16 mouse cellular contexts compared by ENCODE assay signal in genomic region chr11:85697468-85697867, GRCm38 (mm10).
DNase-seq lines count a peak whose midpoint lies in the region; ATAC-seq lines count a peak whose summit lies in the region.
"Had no signal": no experiment of that assay in that cellular context is flagged by ENCODE, and none has a peak within 500 bp of the region (broad histone marks: within the 10 kb centered on the region; RNA-seq: fewer than 3 reads in every experiment).

No protein-coding gene starts in this region.

- H3K27me3 ChIP-seq in intestine, embryonic 14.5 days (replicated peaks; ENCODE audit: control insufficient read depth, insufficient read depth, low read length): no peaks in the 10 kb centered on the region
- no peaks in the 10 kb centered on the region for H3K27me3 ChIP-seq in intestine, embryonic 16.5 days (replicated peaks; ENCODE audit: control insufficient read depth, insufficient read depth, low read length)
- no peaks in the 10 kb centered on the region for H3K27me3 ChIP-seq in lung, embryonic 16.5 days (ENCODE audit: control insufficient read depth, insufficient read depth, low read depth, low read length)
- no peaks in the 10 kb centered on the region for H3K27me3 ChIP-seq in stomach, embryonic 16.5 days (ENCODE audit: control insufficient read depth, insufficient read depth, low read length)
- H3K27me3 ChIP-seq: liver, embryonic 15.5 days had no signal

- no peak overlapping the region for H3K4me2 ChIP-seq in intestine, embryonic 14.5 days (ENCODE audit: low read length)
- no peak overlapping the region for H3K4me2 ChIP-seq in intestine, embryonic 16.5 days (ENCODE audit: low read depth, low read length)
- no peak overlapping the region for H3K4me2 ChIP-seq in lung, embryonic 16.5 days (ENCODE audit: low read depth, low read length)
- no peak overlapping the region for H3K4me2 ChIP-seq in stomach, embryonic 16.5 days (ENCODE audit: low read depth, low read length)
- H3K4me2 ChIP-seq: liver, embryonic 15.5 days; midbrain, embryonic 11.5 days had no signal

- DNase-seq in intestine, embryonic 14.5 days (ENCODE audit: low spot score): no peak
- no peak for DNase-seq in lung, adult 18-20 months
- DNase-seq in lung, postnatal 25 days (ENCODE audit: low spot score): peak; percentile 42
- no peak for DNase-seq in testis, postnatal 14 days (ENCODE audit: low spot score)
- DNase-seq in thymus, postnatal 4 days: no peak
- DNase-seq: adrenal gland, adult 8-10 months; kidney, postnatal 14 days; right cerebral cortex, postnatal 25 days; thymus, adult 18-20 months had no signal

- ATAC-seq in intestine, embryonic 14.5 days (replicated peaks; ENCODE audit: low FRiP score, low TSS enrichment, low read depth): no peak
- ATAC-seq in intestine, embryonic 16.5 days: no peak
- ATAC-seq in lung, embryonic 16.5 days (ENCODE audit: low read depth): peak; percentile 44
- ATAC-seq in stomach, embryonic 16.5 days (ENCODE audit: insufficient read depth, low FRiP score): no peak

- H3K9me3 ChIP-seq in intestine, embryonic 14.5 days (ENCODE audit: control insufficient read depth, low read length): no peaks in the 10 kb centered on the region
- H3K9me3 ChIP-seq in intestine, embryonic 16.5 days (ENCODE audit: control insufficient read depth, low read length): no peaks in the 10 kb centered on the region
- no peaks in the 10 kb centered on the region for H3K9me3 ChIP-seq in lung, embryonic 16.5 days (ENCODE audit: control insufficient read depth, low read length)
- no peaks in the 10 kb centered on the region for H3K9me3 ChIP-seq in stomach, embryonic 16.5 days (replicated peaks; ENCODE audit: control insufficient read depth, low read length)
- H3K9me3 ChIP-seq: heart, embryonic 13.5 days; limb, embryonic 10.5 days; liver, embryonic 15.5 days had no signal

- H3K4me3 ChIP-seq in intestine, embryonic 14.5 days (ENCODE audit: low read depth, low read length): no peak overlapping the region
- no peak overlapping the region for H3K4me3 ChIP-seq in intestine, embryonic 16.5 days (ENCODE audit: low read length)
- no peak overlapping the region for H3K4me3 ChIP-seq in lung, embryonic 16.5 days (ENCODE audit: low read length)
- no peak overlapping the region for H3K4me3 ChIP-seq in stomach, embryonic 16.5 days (replicated peaks; ENCODE audit: low read length)
- H3K4me3 ChIP-seq: heart, embryonic 13.5 days; limb, embryonic 10.5 days; liver, embryonic 15.5 days had no signal

- peak overlapping the region; percentile 77; the same call in 1 of the 2 replicates for H3K27ac ChIP-seq in intestine, embryonic 14.5 days (ENCODE audit: low read depth)
- no peak overlapping the region for H3K27ac ChIP-seq in intestine, embryonic 16.5 days (ENCODE audit: low read length)
- H3K27ac ChIP-seq in lung, embryonic 16.5 days (ENCODE audit: low read length): peak overlapping the region; percentile 84
- peak overlapping the region; percentile 79; the same call in 1 of the 2 replicates for H3K27ac ChIP-seq in stomach, embryonic 16.5 days (ENCODE audit: low read length)
- H3K27ac ChIP-seq: liver, embryonic 15.5 days had no signal

- no peak overlapping the region for H3K9ac ChIP-seq in intestine, embryonic 14.5 days (ENCODE audit: low read length)
- H3K9ac ChIP-seq in intestine, embryonic 16.5 days (ENCODE audit: low read depth, low read length): no peak overlapping the region
- H3K9ac ChIP-seq in lung, embryonic 16.5 days (ENCODE audit: low read length): no peak overlapping the region
- no peak overlapping the region for H3K9ac ChIP-seq in stomach, embryonic 16.5 days (ENCODE audit: low read length)
- H3K9ac ChIP-seq: heart, embryonic 13.5 days; liver, embryonic 15.5 days had no signal

- WGBS in intestine, embryonic 14.5 days: 80% methylated on average over 4 of the region's 4 CpGs
- 79% methylated on average over 4 of the region's 4 CpGs for WGBS in intestine, embryonic 16.5 days
- 61% methylated on average over 4 of the region's 4 CpGs for WGBS in lung, embryonic 16.5 days
- 71% methylated on average over 4 of the region's 4 CpGs for WGBS in stomach, embryonic 16.5 days

- H3K4me1 ChIP-seq in intestine, embryonic 14.5 days (replicated peaks; ENCODE audit: control insufficient read depth, insufficient read depth, low read length): peaks cover 38% of the 10 kb centered on the region
- peaks cover 39% of the 10 kb centered on the region for H3K4me1 ChIP-seq in intestine, embryonic 16.5 days (ENCODE audit: control insufficient read depth, insufficient read depth, low read length)
- H3K4me1 ChIP-seq in lung, embryonic 16.5 days (replicated peaks; ENCODE audit: control insufficient read depth, insufficient read depth, low read length): peaks cover 41% of the 10 kb centered on the region
- peaks cover 28% of the 10 kb centered on the region for H3K4me1 ChIP-seq in stomach, embryonic 16.5 days (ENCODE audit: control insufficient read depth, insufficient read depth, low read length)

- no peaks in the 10 kb centered on the region for H3K36me3 ChIP-seq in intestine, embryonic 14.5 days (ENCODE audit: control insufficient read depth, insufficient read depth, low read length)
- H3K36me3 ChIP-seq in intestine, embryonic 16.5 days (ENCODE audit: control insufficient read depth, insufficient read depth, low read length): no peaks in the 10 kb centered on the region
- no peaks in the 10 kb centered on the region for H3K36me3 ChIP-seq in lung, embryonic 16.5 days (ENCODE audit: control insufficient read depth, insufficient read depth, low read length)
- no peaks in the 10 kb centered on the region for H3K36me3 ChIP-seq in stomach, embryonic 16.5 days (ENCODE audit: control insufficient read depth, insufficient read depth, low read length)
- H3K36me3 ChIP-seq: heart, embryonic 13.5 days; limb, embryonic 10.5 days; liver, embryonic 15.5 days had no signal
